Mouse (Mus musculus): ENCODE results near the gene Phf12.

The Phf12 gene

DNA sequence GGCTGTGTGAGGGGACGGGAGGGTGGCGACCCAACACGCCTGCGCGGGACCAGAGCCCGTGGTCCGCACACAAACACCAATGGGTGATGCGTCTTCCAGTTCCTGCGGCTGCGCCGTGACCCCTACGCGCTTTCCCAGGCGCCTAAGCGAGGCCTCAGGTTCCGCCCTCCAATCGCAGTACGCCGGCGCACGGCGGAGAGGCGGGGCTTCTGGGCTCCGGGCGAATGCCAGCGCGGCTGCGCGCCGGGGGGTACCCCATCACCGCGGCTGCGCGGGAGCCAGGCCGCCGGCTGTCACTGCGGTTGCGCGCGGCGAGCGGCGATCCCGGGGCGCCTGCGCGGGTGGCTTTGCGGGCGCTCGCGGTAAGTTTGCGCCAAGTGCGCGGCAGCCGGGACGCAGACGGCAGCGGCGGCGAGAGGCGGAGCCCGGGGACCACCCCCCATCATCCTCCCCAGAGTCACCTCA is at the start of gene Phf12:
Phf12 (plus strand) TSS at position 314 of the 465 bp plus-strand sequence.
- DNase-seq (ENCODE audit: low spot score in 2 of 2), result peak; percentile 98 to 99

DNA sequence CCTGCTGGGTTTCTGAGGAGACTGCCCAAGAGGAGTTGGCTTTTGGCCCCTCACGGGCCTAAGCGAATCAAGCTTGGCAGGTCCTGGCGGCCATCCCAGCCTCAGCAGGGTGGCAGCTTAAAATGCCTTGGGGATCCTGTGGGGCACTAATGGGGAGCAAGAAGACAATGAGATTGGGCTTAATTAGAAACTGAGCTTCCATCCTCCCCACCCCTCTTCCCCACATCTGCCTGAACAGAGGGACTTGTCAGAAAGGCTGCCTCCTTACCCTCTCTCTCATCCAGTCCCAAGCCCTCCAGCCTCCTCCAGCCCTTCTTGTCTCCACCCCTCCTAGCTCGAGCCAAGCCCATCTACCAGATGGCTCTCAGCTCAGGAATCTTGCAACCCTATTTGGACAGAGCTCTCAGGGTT is 48.4 kb upstream of the Phf12 start:
- DNase-seq (ENCODE audit: low spot score in 2 of 2), result no peak

DNA sequence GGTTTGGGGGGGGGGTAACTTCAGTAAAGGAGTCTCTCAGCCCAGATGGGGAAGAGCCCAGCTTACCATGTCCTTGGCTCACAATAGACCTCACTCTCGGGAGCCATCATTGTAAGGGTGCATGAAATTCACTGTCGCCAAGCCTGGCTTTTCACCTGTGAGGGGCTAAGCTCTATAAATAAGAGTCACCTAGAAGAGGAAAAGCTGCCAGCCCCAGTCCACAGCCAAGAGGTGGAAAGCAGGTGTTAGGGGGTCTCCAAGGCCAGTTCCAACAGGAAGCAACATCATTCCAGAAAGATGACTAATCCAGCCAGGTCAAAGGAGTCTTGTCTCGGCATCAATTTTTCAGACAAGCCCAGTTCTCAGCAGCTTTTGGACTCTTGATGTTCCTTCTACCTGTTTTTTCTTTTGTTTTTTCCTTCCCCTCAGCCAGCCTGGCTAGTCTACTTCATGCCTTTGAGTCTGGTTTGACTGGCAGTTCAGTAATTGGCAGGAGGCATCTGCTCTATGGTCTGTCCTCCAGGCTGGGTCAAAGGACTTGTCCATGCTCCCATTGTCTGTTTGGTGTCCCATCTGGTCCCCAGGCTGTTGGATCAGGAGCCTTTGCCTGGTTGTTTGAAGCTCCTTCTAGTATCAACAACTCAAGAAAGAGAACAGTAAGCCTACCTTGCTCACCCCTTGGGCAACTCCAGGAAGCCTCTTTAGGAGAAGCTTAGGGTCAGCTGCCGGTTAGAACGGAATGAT is 47.8 kb upstream of the Phf12 start:
- DNase-seq (ENCODE audit: low spot score in 2 of 2), result no peak

DNA sequence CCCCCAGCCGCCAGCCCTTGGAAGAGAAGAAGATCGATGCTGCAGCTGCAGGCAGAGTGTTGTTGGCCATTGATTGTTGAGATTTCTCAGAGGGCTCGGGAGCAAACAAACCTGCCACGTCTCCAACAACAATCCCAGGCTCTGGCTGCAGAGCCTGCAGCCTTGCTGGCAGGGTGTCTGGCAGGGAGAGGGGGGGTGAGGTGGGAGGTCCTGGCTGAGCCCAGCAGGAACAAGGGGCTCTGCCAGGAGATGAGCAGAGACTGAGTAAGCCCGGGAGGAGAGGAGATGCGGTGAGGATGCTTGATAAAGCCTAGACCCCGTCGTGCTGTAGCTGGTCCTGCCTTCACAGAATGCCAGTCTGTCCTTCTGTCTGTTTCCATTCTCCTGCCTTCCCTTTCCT is 45.7 kb upstream of the Phf12 start:
- DNase-seq (ENCODE audit: low spot score in 2 of 2), result no peak

DNA sequence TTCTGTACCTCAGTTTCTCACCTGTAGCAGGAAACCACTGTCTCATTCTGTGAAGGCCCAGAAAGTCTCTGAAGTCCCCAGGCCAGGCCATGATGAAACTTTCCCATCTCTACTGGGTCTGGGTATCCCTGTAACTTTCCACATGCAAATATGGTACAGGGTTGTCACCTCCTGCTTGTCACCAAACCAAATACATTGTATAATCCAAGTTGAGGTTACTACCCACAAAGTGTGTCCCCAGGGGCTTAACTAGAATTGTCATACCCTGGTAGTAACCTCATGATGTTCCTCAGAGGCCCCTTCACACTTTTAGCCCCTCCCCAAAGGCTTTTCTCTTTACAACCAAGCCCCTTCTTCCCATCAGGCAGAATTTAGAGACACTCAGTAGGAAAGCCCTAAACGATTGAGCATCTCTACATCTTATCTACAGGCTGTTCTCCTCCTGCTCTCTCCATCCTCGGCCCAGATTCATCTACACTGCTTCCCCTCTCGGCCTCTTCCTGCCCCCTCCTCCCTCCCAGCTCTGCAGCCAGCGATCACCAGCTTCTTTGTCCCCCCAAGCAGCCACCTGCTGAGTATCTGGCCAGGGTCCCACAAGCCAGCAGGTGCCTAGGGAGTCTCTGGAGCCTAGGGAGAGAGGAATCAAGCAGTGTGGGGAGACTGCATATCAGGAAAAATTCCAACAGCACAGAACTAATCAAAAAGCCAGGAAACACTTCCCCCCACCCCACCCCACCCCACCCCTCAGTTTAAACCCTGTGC is 44.7 kb upstream of the Phf12 start:
- DNase-seq (ENCODE audit: low spot score in 2 of 2), result no peak

DNA sequence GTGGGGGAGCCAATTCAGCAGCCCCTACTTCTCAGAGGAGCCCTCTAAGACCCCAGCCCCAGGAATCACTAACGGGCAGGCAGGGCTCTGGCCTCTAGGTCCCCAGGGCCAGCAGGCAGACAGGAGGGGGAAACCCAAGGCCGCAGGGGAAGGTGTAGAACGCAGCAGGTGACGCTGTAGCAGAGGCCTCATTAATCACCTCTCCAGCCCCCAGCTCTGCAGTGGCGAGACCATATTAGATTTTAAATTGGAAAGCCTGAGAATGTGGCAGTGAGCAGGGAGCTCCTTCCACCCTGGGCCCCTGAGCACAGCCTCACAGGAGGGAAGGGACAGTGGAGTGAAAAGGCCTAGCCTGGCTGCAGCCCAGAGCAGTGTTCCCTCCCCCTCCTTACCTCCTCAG is 40.3 kb upstream of the Phf12 start:
- no peak for DNase-seq (ENCODE audit: low spot score in 2 of 2)

DNA sequence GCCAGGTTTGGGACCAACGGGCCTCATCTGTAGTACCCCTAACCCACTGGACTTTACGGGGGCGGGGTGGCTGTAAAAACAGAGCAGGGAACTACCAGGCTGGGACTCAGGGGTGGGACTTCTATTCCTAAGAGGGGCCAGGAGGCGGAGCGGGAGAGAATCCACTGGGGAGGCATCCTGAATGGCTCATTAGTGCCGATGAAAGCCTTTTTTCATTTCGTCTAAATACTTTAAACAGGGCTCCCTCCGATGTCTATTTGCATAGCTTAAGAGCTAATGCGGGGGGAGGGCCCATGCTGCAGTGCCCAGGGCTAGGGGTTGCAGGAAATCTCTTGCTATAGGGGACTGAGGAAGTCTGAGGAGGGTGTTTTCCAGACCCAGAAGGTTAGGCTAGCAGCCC is 34.7 kb upstream of the Phf12 start:
- DNase-seq (ENCODE audit: low spot score in 2 of 2), result no peak

DNA sequence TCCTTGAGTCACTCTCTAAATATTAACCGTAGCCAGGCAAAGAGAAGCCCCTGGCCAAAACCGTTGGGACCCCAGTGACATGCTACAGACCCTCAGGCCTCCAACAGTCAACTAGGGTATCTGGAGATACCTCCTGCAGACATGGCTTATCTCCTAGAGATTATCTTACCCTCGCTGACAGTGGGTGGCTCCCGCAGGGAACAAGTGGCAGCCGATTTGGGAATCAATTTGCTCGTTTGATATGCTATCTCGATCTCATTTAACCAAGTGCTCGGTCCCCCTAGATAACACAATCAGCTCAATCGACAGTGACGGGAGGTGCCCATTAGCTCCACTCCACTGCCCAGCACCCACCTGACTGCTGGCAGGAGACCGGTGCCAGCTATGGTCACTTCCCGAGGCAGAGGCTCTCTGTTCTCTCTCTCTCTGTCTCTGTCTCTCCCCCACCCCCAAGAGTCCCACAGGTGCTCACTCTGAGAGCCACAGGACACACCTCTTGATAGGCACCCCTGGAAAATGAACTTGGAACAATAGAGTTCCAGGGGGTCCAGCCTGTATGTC is 32.3 kb upstream of the Phf12 start:
- DNase-seq (ENCODE audit: low spot score in 2 of 2), result no peak

DNA sequence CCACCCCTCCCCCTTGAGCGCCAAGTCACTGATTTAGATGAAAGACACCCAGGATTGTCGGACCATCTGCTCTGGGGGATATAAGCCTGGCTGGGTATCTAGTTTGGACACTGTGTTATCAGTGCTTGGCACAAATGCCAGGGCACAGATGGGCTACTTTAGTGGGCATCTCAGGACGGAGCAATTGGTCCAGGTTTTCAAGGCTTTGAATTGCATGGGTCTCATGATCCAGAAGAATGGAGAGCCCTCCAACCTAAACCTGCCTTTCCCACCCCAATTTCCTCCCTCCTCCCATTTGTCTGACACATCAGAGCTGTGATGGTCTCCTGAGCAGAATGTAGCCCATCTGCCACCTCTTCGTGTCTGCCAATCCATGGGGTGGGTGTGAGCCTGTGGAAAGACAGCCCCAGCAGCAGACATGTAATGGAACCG is 31.7 kb upstream of the Phf12 start:
- DNase-seq (ENCODE audit: low spot score in 2 of 2), result no peak

DNA sequence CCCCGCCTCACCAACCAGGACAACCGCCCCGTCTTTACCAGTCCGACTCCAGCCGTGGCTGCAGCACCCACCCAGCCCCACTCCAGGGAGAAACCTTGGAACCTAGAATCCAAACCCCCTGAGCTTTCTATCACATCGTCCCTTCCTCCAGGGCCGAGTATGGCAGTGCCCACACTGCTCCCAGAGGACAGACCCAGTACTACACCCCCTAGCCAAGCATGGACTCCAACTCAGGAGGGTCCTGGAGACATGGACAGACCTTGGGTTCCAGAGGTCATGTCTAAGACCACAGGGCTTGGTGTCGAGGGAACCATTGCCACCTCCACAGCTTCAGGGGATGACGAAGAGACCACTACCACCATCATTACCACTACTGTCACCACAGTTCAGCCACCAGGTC is 28.9 kb upstream of the Phf12 start:
- peak in 1 of 2 experiments; percentile 16 for DNase-seq (ENCODE audit: low spot score in 2 of 2)

DNA sequence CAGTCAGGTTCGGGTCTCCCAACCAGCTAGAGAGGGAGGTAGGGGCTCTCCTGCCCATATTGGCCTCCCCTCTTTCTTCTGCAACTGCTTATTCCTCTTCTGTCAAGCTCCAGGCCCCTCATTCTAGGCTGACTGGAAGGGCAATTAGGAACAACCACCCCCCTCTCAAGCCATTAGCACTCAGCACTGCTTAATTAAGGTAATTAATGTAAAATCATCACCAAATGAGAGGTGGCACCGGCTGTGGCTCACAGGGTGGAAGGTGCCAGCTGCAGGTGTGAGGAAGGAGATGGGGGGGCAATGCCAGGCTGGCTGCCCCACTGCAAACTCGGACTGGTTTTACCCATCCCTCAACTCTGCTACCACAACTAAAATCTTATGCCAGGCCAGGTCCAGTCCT is 26.1 kb upstream of the Phf12 start:
- no peak for DNase-seq (ENCODE audit: low spot score in 2 of 2)

DNA sequence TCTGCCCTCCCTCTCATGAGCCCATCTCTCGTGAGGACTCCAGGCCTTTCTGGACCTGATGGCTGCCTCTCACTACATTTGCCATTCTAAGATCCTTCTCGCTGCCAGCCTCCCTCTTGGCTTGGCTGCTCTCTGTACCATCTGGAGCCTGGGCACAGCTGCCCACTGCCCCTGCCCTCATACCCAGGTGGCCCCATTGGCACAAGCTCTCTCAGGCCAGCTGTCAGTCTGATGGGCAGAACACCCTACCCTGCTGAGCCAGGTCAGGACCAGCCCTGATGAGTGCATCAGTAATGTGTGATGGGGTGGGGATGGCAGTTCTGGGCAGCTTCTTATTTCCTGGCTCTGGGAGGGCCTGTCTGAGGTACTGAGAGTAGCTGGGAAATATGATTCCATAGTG is 24.3 kb upstream of the Phf12 start:
- no peak for DNase-seq (ENCODE audit: low spot score in 2 of 2)

DNA sequence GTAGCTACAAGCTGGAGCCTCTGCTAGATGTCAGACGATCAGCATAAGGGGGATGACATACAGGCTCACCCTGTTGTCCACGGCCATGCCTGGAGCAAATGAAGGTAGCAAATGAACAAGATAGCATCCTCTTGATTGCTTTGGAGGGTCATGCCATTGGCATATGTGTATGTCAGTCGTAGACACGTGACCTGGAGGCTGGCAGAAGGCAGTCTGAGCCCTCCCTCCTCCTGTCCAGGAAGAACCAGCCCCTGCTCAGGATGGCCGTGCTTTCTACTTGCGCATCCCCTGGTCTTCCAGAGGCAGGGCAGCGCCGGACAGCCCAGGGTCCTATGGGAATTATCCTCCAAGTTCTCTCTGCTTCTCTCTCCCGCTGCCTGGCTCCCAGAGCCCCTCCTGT is 23.6 kb upstream of the Phf12 start:
- DNase-seq (ENCODE audit: low spot score in 2 of 2), result no peak

DNA sequence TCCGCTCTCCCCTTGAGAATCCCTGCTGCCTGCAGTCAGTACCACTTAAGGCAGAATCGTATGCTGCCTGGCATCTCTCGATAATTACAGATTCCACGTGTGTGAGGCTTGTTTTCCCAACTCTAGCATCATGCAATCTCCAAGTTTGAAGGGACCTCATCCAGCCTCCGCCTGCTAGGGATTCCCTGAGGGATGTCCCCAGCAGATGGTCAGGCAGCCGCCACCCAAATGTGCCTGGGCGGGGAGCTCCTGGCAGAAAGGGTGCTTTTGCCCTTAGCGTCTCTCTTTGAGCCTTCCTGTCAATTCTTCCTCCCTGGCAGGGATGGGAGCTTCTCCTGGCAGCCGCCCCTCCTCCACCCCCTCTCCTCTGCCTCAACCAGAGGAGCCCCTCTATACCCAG is 22.4 kb upstream of the Phf12 start:
- DNase-seq (ENCODE audit: low spot score in 2 of 2), result no peak

DNA sequence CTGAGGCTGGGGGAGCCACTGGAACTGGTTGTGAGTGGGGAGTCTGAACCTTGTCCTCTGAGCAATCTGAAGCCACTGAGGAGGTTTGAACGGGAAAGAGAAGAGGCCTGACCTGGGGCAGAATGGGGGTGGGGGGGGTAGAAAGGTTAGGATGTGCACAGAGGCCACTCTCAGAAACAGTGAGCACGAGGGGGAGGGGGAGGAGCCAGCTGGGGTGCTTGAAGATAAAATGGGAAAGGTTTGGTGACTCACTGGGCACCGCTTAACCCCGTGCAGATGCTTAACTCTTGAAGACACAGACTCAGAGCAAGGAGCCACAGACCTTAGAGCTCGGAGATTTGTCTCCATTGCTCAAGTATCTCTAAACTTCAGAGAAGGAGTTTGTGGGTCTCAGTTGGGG is 21.7 kb upstream of the Phf12 start:
- DNase-seq (ENCODE audit: low spot score in 2 of 2), result no peak

DNA sequence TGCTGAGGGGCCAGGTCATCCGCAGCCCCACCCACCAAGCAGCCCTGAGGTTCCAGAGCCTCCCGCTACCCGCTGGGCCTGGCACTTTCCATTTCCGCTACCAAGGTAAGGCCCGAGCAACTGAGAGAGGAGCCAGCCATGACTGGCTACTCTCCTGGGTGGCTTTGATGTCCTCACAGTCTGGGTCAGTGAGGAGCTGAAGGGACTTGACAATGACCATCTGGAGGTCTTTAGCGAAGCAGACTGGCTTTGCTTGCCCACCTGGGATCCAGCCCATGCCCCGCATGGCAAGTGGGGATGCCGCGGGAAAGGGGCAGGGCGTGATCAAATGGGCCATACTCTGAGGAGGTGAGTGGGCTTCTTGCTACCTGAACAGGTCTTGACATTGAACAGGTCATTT is 19.6 kb upstream of the Phf12 start:
- no peak for DNase-seq (ENCODE audit: low spot score in 2 of 2)

DNA sequence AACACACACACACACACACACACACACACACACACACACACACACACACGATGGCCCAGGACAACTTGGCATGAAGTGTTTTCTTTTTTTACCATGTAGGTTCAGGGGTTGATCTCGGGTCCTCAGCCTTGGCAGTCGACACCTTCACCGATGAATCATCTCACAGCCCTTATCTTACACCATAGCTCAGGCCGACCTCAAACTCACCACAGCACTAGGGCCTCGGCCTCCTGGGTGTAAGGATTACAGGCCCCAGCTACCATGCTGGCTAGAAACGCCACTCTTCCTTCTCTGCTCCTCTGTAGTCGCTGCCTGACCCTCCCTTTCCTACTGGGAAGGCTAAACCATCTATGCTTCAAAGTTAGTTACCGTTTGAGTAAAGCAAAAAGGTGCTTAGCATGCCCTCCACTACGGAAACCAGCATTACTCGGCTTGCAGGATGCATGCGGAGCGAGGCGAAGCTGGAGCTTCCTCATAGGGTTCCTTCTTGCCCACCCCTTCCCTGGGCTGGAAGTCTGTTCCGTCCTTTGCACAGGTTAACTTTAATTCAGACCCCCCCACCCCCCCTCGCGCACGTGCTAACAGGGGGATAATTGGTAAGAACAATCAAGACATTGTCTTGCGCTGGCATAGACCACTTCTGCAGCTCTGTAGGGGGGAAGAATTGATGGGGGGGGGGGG is 18.0 kb upstream of the Phf12 start:
- DNase-seq (ENCODE audit: low spot score in 2 of 2), result no peak

DNA sequence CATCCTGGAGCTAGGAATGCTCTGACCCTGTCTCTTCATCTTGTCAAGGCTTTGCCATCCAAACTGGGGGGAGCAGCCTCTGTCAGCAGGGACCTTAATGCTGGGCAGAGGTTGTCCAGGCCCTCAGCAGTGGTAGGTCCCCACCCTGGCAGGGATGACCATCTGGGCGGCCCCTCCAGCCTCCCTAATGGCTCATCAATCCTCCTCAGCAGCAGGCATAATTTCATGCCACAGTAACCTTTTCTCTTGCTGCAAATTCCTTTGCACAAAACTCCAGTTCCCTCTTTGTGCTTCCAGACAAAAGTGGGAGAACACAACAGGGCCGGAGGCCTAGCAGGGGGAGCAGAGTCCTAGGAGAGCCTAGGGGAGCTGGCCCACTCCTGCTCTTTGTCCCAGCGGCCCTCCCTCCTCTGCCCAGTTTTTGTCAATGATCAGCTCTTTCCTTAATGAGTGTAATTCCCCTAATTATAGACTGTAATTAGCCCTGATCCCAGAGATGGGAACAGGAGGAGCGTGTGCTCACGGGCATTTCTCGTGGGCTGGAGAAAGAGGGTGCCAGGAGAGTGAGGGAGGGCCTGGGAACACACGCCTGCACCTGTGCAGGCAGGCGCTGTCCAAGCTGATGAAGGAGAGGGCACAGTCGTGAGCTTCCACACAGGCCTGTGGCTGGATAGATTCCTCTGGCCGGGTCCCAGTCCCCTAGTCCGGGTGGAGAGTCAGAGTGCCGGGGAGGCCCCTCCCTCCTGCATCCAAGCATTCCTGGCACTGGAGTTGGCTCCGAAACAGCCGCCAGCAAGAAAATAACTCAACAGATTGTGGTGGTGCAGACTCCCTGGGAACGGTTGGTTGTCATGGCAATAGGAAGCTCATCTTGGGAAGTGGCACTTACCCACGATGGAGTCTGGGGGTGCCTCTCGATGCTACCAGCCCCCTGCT is 17.2 kb upstream of the Phf12 start:
- no peak for DNase-seq (ENCODE audit: low spot score in 2 of 2)

DNA sequence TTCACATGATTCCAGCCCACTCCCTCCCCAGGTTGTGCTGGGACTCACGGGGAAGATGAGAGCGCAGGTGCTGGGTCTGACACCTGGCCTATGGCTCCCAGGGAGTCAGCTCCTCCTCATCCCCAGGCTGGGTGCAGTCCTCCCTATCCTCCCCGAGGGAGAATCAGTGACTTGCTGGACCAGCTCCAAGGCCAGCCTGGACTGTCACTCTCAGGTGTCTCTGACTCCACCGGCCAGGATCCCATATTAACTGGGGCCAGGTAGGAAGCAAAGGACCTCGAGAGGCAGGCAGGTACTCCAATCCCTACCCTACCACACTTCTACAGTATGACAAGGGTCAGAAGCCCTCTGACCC is 16.5 kb upstream of the Phf12 start:
- no peak for DNase-seq (ENCODE audit: low spot score in 2 of 2)

DNA sequence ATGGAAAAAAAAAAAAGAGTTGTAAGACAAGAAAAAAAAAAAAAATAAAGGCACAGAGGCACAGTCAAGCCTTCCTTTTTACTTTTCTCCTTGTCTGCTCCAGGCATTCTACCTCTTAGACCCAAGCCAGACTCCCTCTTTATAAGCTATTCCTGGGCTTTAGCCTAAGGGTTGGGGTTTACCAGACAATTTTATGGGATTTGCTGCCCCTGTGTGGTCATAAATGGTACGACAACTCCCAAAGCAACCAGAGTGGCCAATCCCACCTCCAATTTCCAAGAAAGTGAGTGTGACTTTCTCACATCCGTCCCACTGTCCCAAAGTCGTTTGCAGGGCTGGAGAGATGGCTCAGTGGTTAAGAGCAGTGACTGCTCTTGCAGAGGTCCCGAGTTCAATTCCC is 15.4 kb upstream of the Phf12 start:
- peak in 1 of 2 experiments; percentile 52 for DNase-seq (ENCODE audit: low spot score in 2 of 2)

DNA sequence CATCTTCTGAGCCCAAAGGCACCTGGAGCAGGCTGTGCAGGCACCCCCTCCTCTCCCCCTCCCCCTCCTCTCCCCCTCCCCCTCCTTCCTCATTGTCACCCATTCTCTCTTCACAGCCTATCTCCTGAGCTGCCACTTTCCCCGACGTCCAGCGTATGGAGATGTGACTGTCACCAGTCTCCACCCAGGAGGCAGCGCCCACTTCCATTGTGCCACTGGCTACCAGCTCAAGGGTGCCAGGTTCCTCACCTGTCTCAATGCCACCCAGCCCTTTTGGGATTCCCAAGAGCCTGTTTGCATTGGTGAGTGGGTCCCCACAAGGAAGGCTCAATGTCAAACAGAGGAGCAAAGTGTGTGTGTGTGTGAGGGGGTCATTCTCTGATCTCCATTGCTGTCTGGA is 13.8 kb upstream of the Phf12 start:
- DNase-seq (ENCODE audit: low spot score in 2 of 2), result no peak

Measured in spleen, postnatal 14 days (tissue).